Mouse (Mus musculus) thymus, postnatal 36 days (tissue): ENCODE data around the gene Zfp72.

Source experiments
- DNase-seq, 2 experiments: peaks; one replicate each; pipeline ENCODE4 v3.0.0; 2022; ENCODE audit warnings: mixed read lengths in 2 of 2

Zfp72 gene

DNA sequence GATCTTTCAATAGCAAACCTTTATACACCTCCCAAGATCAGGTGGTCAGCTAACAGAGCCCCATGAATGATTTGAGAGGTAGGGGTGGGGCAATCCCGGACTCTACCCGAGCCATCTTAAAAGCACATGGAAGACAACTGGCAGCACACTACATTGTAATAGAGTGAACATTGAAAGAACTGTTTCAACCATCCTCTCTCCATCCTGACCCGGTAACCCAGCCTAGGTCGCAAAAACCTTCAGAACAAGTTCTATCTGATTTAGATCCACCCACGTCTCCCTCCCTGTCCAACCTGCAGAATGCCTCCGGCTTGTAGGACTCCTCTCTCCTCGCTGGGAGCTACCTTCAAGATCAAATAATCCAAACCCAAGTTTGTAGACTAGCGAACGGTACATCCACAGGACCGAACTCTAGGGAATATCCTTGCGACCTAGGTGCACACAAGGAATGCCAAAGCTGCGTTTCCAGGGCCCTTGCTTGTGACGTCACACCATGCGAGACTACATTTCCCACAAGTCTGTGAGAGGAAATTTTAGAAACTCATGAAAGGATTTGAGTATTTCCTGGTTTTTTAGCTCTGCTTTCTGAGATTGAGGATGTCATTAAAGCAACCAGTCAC, at the start of gene Zfp72:
Zfp72 (minus strand) TSS at position 466 of the 620 bp plus-strand sequence.
- peak; percentile 53 to 62 for DNase-seq

DNA sequence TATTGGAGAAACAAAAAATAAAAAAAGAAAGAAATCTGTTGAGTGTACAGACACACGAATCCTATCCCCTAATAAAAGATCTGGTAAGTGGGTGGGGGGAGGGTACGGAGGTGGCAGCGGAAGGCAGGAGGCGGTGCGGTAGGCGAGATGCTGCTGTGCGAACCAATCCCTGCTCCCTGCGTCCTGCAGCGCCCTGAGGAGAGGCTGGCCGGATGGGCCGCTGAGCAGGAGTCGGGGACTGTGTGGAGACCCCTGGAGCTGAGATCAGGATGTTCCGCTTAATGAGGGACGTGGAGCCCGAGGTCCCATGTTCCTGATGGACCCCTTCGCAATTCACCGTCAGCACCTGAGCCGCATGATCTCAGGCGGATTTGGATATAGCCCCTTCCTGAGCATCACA, 49.3 kb upstream of the Zfp72 start:
- no peak for DNase-seq

- DNase-seq: no peak
Observed at GRCm38 (mm10) chr13:74399298-74399839, 8.7 kb upstream of the Zfp72 start, which contains the start of gene Ftl1-ps1. Gene Ftl1-ps1, plus strand, starts transcription at chr13:74399694.

GRCm38 (mm10) chr13:74391156-74391555, 520 bp upstream of the Zfp72 start:
- DNase-seq: no peak

- no peak for DNase-seq
Observed at GRCm38 (mm10) chr13:74389730-74390129, 906 bp downstream of the Zfp72 start.

- DNase-seq: no peak
Observed at GRCm38 (mm10) chr13:74382289-74382688, 8.3 kb downstream of the Zfp72 start.

DNA sequence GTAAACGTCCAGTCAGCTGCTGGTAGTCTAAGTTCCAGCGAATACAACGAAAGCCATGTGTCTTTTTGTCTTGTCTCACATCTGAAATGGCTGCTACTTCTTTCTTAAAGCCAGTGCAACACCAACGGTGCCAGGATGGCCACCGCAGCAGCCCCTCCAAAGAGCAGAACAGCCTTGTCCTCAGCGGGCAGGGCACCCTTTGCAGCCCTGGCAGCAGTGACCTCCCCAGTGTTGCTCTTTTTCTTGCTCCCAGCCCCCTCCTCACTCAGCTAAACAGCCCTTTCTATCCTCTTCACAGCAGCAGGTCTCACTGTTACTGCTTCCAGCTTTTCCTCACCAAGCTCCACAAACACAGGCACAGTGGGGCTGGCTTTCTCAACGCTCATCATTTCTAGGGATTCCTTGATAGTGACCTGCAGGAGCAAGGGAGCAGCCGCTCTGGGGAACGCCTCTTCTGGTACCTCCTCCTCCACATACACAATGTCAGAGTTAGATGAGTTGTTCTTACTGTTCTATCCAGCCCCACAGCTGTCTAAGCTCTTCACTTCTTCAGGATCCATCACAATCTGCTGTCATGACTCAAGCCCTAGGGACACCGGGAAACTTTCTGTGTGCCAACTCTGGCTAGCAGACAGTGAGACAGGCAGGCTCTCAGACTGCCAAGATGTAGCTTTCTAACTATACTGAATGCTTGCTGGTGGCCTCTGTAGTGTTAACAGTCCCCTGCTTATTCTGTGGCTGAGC, 8.9 kb downstream of the Zfp72 start:
- DNase-seq: no peak

DNA sequence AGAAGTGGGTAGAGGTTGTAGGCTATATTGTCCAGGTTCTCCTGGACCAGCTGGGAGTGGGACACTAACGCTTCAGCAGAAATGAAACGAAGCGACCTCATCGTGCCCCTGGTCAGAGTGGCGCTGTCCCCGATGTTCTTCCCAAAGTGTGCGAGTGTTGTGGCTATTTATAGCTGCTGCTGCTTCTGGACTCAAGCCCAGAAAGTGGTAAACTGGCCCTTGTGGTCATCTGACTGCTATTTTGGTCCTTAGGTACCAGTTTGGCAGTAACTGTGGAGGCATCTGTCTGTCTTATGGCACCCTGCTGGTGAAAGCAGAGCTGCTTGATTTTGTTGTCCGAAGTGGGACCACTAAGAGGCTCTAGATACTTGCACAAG, 26.8 kb downstream of the Zfp72 start, which contains the start of gene Lrrc14b:
Lrrc14b (minus strand) TSS at position 147 of the 377 bp plus-strand sequence.
- no peak for DNase-seq

DNA sequence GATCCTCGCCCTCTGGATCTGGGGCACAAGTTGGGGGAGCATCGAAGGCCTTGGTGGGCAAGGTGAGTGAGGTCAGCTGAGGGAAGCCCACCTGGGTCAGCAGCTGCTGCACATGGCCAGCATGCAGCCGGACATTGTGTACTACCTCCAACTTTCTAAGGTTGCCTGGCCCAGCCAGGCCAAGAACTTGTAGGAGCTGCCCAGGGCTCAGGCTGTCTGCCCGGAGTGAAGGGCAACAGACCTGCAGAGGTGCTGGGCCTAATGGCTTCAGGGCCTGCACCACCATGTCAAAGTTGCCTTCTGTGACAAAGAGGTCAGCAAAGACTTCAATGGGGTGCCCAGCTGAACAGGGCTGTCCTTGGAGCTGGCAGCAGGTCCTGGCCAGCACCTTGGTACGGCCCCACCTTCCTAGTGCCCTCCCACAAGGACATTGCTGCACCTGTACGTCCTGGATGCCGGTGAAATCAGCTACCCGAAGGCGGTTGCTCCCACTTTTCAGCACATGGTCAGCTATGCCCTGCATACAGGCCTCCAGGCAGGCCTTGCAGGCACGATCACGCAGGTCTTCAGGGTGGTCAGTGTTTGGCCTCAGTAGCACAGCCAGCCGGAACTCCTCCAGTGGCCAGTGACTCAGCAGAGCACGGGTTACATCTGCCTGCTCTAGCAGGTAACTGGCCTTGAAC, 27.3 kb downstream of the Zfp72 start:
- DNase-seq: no peak

DNA sequence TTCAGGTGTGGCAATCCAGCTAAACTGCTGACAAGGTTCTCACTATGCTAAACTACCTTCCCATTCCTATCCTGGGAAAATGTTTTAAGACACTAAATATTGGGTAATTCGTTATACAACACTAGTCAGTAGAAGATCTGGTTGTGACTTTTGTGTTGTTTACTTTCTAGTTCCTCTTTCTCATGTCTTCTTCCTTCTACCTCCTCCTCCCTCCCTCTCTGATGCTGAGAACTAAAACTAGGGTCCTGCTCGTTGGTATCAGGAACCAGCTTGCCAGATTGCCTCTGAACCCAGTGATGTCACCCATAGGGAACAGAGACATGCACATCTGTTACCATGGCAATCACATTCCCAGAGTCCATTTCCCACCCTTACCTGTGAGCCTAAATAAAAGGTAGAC, 28.4 kb downstream of the Zfp72 start:
- DNase-seq: no peak

GRCm38 (mm10) chr13:74356491-74356890, 34.1 kb downstream of the Zfp72 start:
- DNase-seq: no peak

DNA sequence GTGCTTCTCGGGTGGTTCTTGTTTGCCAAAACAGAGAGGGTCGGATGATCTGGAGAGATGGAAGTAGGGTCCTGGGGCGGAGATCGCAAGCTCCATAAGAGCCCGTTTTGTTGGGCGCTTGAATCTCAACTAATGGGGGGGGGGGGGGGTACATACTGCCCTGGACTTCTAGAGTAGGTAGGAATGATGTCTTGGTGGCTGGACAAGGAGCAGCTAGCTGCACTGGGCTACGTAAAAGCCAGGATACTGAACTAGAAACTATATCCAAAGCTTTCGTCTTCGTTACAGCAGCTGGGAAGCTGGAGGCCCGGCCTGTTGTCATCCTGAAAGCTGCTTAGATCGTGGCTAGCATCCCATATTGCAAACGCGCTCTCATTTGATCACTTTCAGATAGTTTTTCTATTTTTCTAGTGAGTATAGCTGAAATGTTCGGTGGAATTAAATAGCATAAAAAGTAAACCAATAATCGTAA, 40.2 kb downstream of the Zfp72 start:
- DNase-seq: no peak

- DNase-seq: peak; percentile 96
Observed at GRCm38 (mm10) chr13:74349566-74350434, 40.8 kb downstream of the Zfp72 start, which contains the start of the genes Sdha and Ccdc127. Gene Sdha, minus strand, starts transcription at chr13:74350280. Gene Ccdc127, plus strand, starts transcription at chr13:74350309.

- peak; percentile 27 to 35 for DNase-seq
Observed at GRCm38 (mm10) chr13:74341036-74341435, 49.6 kb downstream of the Zfp72 start.

- DNase-seq: no peak
Observed at GRCm38 (mm10) chr13:74329321-74329720, 61.3 kb downstream of the Zfp72 start.
